Mouse (Mus musculus) cerebellum, adult 9-11 months (tissue): ENCODE results near the gene H2afj.

ENCODE experiments used
- DNase-seq: peaks from one replicate; pipeline ENCODE4 v3.0.0; 2022

H2afj gene

GRCm38 (mm10) chr6:136848399-136848798, 40.4 kb downstream of the H2afj start:
- no peak for DNase-seq

DNA sequence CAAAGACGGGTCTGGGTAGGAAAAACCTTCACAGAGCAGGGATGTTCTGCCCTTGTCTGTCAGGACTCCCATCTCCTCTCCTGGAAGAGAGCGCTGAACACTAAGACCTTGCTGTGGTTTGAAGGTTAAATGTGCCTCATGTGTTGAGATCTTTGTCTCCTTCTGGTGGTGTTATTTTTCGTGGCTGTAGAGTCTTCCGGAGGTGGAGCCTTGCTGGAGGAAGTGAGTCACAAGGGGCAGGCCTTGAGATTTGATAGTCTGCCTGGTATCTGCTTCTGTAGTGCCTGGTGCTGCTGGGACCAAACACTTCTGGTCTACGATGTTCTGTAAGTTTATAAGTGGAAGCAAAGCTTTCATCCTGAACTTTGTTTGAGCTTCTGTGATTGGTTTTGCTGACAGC, 40.9 kb downstream of the H2afj start:
- no peak for DNase-seq

DNA sequence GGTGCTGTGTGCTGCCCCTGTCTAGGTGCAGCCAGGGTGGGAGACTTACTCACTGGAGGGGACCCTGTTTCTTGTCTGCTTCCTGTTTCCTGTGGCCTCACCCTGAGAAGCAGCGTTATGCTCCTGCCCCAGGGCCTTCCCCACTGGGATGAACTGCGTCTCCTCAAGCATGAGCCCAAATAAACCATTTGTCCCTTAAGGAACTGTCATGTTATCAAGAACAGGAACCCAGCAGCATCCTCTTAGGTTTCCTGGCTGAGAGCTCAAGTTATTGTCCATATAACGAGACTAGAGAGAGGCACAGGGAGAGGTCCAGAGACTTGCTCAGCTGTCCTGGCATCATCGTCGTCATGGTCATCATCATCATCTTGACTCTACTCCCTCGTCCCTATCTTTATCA, 42.2 kb downstream of the H2afj start:
- no peak for DNase-seq

DNA sequence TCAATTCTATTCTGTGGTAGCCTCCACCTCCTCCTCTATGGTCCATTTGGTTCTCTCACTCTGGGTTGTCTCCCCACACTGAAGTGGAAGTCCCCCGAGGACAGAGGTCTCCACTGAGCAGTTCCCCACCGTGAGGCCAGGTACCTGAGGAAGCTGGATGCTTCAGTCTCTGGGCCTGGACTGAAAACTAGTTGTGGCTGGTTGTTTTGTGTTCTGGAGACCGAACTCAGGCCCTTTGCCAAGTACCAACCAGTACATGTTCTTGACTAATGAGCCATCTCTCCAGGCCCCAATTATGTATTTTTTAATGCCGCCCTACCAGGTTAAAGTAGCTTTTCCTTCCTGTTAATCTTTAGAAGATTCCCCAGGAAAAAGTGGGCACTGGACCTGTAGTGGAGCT, 44.3 kb downstream of the H2afj start:
- no peak for DNase-seq

DNA sequence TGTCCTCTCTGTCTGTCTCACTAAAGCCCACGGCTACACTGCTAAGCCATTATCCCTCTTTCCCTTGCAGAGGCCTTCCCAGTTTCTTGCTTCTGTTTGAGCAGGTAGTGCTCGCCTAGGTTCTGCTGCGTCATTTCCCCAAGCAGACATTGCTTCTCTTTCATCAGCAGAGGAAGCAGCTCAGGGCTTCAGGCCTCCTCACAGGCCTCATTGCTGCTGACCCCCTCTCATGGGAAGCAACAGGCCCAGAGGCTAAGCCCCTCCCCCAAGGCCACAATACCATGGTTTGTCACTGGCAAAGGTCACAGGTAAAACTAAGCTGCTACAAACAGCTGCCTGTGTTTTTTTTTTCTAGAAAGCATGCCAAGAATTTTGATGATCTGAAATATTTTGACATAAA, 44.7 kb downstream of the H2afj start:
- DNase-seq = no peak

GRCm38 (mm10) chr6:136854361-136854781, 46.3 kb downstream of the H2afj start:
- no peak for DNase-seq

- DNase-seq = no peak
Measured at GRCm38 (mm10) chr6:136855183-136855582, 47.1 kb downstream of the H2afj start.

DNA sequence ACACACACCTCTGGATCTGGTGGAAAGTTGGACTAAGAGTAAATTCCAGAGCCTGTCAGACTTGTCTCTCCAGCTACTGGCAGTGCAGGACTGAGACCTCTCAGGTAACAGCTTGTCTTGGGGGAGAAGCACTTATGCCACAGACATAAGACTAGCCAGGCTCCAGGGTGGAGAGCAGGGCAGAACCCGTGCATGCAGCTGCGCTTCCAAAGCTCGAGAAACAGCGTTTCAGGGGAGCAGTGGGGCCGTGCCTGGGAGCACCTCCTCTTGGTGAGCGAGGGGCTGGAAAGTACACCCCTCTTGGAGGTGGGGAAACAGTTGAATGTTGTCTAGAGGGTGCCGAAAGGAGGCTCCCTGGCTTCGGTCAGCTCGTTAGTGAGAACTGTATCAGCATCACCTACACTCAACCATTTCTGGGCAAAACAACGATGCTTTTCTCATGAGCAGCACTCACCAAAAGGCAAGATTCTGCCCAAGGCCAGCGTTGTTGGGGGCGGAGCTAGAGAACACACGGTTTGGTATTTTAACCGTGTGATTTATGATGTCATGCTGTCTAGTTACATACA, 48.1 kb downstream of the H2afj start:
- DNase-seq = no peak

DNA sequence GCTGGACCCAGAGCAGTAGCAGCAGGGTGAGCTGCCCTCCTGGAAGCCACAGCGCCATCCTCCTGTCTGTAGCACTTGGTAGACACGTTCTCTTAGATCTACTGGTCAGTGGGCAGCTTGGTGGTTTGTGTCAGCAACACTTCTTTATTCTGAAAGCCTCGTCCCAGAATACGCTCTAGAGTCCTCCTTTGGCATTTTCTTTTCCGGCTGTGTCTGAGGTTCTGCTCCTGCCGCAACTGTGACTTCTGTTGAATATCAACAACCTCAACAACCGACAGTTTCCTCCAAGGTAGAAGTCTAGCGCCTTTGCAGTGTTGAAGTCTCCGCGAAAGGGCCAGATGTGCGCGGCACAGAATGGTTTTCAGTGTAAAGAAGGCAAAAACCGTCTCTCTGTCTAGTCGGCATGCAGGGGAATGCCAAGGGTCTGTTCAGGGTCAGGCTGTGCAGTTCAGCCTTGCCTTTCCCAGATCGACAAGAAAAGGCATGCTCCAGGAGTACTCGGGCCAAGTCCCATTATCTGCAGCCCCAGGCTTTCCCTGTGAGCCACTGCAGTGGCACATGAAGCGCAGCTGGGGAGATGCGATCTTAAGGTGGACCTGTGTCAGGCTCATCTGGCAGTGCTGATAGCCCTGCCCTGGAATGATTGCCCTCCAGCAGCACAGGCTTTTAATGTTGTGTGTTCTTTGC, 49.3 kb downstream of the H2afj start, which contains the start of gene Art4:
Gene Art4 (minus strand): TSS at position 548 of the 687 bp plus-strand sequence.
- DNase-seq = no peak

DNA sequence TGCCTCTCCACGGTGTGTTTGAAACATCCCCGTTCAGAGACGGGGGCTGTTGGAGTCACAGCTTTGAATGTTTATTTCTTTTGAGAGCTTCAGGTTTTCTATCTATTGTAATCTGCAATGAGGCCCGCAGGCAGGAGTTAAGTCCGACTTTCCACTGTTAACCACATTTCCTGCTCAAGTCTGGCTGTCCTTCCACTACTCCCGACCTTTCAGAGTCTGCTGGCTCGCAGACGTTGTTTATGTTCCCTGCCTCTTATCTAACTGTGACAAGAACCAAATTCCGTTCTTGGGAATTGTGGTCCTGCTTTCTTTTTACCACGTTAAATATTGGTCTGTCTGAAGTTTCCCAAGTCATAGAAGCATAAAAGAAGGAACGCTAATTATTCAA, 49.8 kb downstream of the H2afj start:
- no peak for DNase-seq

DNA sequence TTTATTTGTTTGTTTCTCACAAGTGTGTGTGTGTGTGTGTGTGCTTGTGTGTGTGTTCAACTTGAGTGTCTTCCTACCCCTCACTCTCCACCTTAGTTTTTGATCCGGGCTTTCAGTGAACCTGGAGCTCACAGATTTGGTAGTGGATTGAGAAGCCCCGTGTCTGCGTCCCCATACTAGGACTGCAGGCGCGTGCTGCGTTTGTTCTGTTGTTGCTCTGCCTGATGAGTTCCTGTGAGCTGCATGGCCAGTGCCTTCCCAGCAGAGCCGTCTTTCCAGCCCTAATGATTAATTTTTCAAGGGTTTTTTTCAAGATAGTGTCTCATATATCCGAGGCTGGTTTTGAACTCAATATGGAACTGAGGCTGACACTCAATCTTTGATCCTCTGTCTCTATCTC, 50.4 kb downstream of the H2afj start:
- DNase-seq = no peak
